Mouse (Mus musculus): ENCODE measurements around the gene Ralgapb.

GRCm38 (mm10) chr2:158367654-158368053 is 42.0 kb upstream of the Ralgapb start:
- TF ChIP-seq CTCF (conservative IDR thresholded peaks at IDR 0.05; ENCODE audit: insufficient read depth, insufficient read length, low read depth, low read length) (no peak), POLR2A (IDR thresholded peaks at IDR 0.05; ENCODE audit: low read depth, low read length) (no peak)
